Mouse (Mus musculus) thymus, adult 2 months (tissue): ENCODE measurements at regions not wholly inside any gene's neighbourhood (a gene's known extent, or its start where the extent isn't known, plus 50 kb on each side); places are given as distances from the start of the nearest gene placed in this dataset.

ENCODE experiments used
- CTCF ChIP-seq: fragments of 200-500 bp; IDR thresholded peaks from 2 replicates; pipeline ENCODE4 v1.5.1; 2012; ENCODE audit warnings: mild to moderate bottlenecking, control low read depth, low read length, moderate library complexity, borderline replicate concordance; ENCODE audit not compliant: control insufficient read depth, poor library complexity, insufficient read depth; ENCODE audit errors: extremely low read depth
- POLR2A ChIP-seq: fragments of 200-500 bp; IDR thresholded peaks from 2 replicates; pipeline ENCODE4 v1.6.1; 2012; ENCODE audit warnings: mild to moderate bottlenecking, low read length, control low read depth, moderate library complexity; ENCODE audit not compliant: control insufficient read depth, poor library complexity, insufficient read depth; ENCODE audit errors: extremely low read depth

DNA sequence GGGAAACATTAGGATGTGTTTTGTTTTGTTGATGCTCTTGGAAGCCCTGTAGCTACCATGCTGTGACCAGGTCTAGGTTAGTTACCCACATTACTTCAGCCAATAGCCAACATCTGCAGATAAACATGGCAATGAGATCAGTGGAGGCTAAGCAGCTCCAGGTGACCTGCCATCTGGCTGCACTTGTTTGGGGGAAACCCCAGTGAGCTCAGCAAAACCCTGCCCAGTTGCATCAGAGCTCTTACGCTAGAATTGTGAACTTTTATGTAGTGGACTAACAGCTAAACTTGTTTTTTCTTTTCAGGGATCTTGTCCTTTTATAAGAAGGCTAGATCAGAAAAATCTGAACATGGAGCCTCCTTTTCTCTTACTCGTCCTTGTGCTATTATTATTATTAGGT, 211.8 kb upstream of the Atp5g3 start:
- no peak for TF ChIP-seq CTCF
- TF ChIP-seq POLR2A, result no peak
